Mouse (Mus musculus) embryonic fibroblast, embryonic 13.5 days (primary cell): ENCODE data around the gene Foxr1. TPM values are rescaled to one million over a fixed set of nuclear protein-coding genes. Genes with fewer than 3 reads are reported as not detected.

Experiments used
- H3K27ac ChIP-seq: 2 replicates; pipeline ENCODE4 v1.5.1; 2012; ENCODE audit warnings: low read length, control low read depth, inconsistent platforms; ENCODE audit not compliant: insufficient read depth
- H3K4me1 ChIP-seq: 2 replicates; pipeline ENCODE4 v1.6.1; 2011; ENCODE audit warnings: low read length; ENCODE audit not compliant: control insufficient read depth, insufficient read depth
- H3K4me3 ChIP-seq: 2 replicates; pipeline ENCODE4 v1.5.1; 2011; ENCODE audit warnings: mild to moderate bottlenecking, control low read depth, low read length; ENCODE audit not compliant: insufficient read depth
- CTCF ChIP-seq: IDR thresholded peaks from 2 replicates; pipeline ENCODE4 v1.5.1; 2011; ENCODE audit warnings: mild to moderate bottlenecking, control low read depth, low read length, moderate library complexity, borderline replicate concordance; ENCODE audit not compliant: insufficient read depth
- POLR2A ChIP-seq: IDR thresholded peaks from 2 replicates; pipeline ENCODE4 v1.6.1; 2011; ENCODE audit warnings: low read depth, mild to moderate bottlenecking, control low read depth, low read length, moderate library complexity
- polyA plus RNA-seq: library from polyadenylated mRNA; stranded (reverse); fragments of >200 nt; gene quantifications from 2 replicates; pipeline ENCODE4 v1.2.4, GENCODE M21; 2011; ENCODE audit warnings: low read depth; ENCODE audit not compliant: missing spikeins, insufficient read length

Foxr1 gene
- polyA plus RNA-seq, 1 experiment: not detected

DNA sequence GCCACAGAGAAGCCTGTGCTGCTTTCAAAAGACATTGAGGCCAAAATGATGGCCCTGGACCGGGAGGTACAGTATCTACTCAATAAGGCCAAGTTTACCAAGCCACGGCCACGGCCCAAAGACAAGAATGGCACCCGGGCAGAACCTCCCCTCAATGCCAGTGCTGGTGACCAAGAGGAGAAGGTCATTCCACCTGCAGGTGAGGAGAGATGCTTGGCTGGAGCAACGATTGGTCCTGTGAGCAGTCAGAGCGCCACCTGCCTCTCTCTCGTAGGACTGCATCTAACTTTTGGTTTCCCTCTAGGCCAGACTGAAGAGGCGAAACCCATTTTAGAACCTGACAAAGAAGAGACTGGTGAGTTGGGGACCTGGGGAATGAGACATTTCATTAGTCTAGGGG is 51.7 kb downstream of the Foxr1 start:
- TF ChIP-seq POLR2A: no peak
- TF ChIP-seq CTCF: peak; percentile 83; the same call in 1 of the 2 replicates
- no peaks in the 10 kb centered on the region for H3K4me1 ChIP-seq
- H3K27ac ChIP-seq: no peak overlapping the region
- H3K4me3 ChIP-seq: no peak overlapping the region

DNA sequence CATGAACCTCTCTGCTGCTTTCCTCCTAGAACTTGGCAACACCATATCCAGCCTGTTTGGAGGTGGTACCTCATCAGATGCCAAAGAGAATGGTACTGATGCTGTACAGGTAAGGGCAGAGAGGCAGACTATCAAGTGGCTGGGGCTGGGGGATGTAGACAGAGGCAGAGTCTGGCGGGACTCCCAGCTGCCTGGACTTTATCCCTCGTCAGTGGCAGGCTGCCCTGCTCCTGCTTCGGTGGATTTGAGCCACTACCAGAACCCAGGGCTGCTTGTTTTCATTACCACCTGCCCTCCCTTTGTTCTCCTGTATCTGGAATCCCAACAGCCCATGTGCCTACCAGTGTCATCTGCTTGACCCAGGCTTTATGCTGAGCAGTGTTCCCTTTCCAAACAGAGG is 53.7 kb downstream of the Foxr1 start:
- H3K4me3 ChIP-seq: no peak overlapping the region
- H3K27ac ChIP-seq: no peak overlapping the region
- no peaks in the 10 kb centered on the region for H3K4me1 ChIP-seq
- no peak for TF ChIP-seq POLR2A

DNA sequence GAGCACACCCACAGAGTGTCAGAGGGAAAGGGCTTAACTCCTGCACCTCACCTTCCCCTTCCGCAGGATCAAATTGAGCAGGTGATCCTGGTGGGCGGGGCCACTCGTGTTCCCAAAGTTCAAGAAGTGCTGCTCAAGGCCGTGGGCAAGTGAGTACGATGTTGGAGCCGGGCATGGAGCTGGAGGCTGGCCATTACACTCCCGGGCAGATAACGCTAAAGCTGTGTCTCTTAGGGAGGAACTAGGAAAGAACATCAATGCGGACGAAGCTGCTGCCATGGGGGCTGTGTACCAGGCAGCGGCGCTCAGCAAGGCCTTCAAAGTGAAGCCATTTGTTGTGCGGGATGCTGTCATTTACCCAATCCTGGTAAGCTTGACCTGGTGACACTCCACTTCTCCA is 56.3 kb downstream of the Foxr1 start:
- Histone ChIP-seq H3K4me3 (no peak overlapping the region), H3K4me1 (peaks cover 5% of the 10 kb centered on the region; the same call in 1 of the 2 replicates), H3K27ac (no peak overlapping the region)
- TF ChIP-seq CTCF: no peak
- no peak for TF ChIP-seq POLR2A

Other genes with a start within 250 kb of the Foxr1 start
- 44.1 and 47.7 TPM in 2 replicates for gene Cbl, start 207.1 kb downstream of the Foxr1 start, polyA plus RNA-seq
- not detected in 2 replicates for gene Ccdc153, start 200.5 kb downstream of the Foxr1 start, polyA plus RNA-seq
- gene Pdzd3, start 189.7 kb downstream of the Foxr1 start, polyA plus RNA-seq: not detected in 2 replicates
- 5.9 and 6.6 TPM in 2 replicates for gene Nlrx1, start 172.5 kb downstream of the Foxr1 start, polyA plus RNA-seq
- gene Abcg4, start 152.5 kb downstream of the Foxr1 start, polyA plus RNA-seq: 1.0 and 1.6 TPM in 2 replicates
- 13.4 and 16.4 TPM in 2 replicates for gene Hinfp, start 135.5 kb downstream of the Foxr1 start, polyA plus RNA-seq
- gene C2cd2l, start 120.9 kb downstream of the Foxr1 start, polyA plus RNA-seq: 9.4 and 10.5 TPM in 2 replicates
- 39.7 and 54.7 TPM in 2 replicates for gene Dpagt1, start 115.1 kb downstream of the Foxr1 start, polyA plus RNA-seq
- gene H2afx, start 106.4 kb downstream of the Foxr1 start, polyA plus RNA-seq: 50.9 and 74.7 TPM in 2 replicates
- 46.8 and 51.9 TPM in 2 replicates for gene Hmbs, start 96.9 kb downstream of the Foxr1 start, polyA plus RNA-seq
- 33.8 and 35.4 TPM in 2 replicates for gene Vps11, start 79.5 kb downstream of the Foxr1 start, polyA plus RNA-seq
- 88.7 and 101 TPM in 2 replicates for gene Hyou1, start 61.6 kb downstream of the Foxr1 start, polyA plus RNA-seq
- gene Slc37a4, start 44.3 kb downstream of the Foxr1 start, polyA plus RNA-seq: 7.0 and 7.7 TPM in 2 replicates
- gene Rps25, start 34.0 kb downstream of the Foxr1 start, polyA plus RNA-seq: 2,978 and 3,912 TPM in 2 replicates
- gene Trappc4, start 33.5 kb downstream of the Foxr1 start, polyA plus RNA-seq: 104 and 112 TPM in 2 replicates
- 10.2 and 13.4 TPM in 2 replicates for gene Ccdc84, start 22.6 kb downstream of the Foxr1 start, polyA plus RNA-seq
- gene Upk2, start 13.8 kb upstream of the Foxr1 start, polyA plus RNA-seq: not detected in 2 replicates
- 56.0 and 61.6 TPM in 2 replicates for gene Bcl9l, start 41.7 kb upstream of the Foxr1 start, polyA plus RNA-seq
- gene Cxcr5, start 120.7 kb upstream of the Foxr1 start, polyA plus RNA-seq: not detected in 2 replicates
- gene Ddx6, start 163.8 kb upstream of the Foxr1 start, polyA plus RNA-seq: 164 TPM in 2 replicates
- not detected in 2 replicates for gene Treh, start 232.1 kb upstream of the Foxr1 start, polyA plus RNA-seq